ENCODE assay signal across 8 mouse cellular contexts in the genomic region with DNA sequence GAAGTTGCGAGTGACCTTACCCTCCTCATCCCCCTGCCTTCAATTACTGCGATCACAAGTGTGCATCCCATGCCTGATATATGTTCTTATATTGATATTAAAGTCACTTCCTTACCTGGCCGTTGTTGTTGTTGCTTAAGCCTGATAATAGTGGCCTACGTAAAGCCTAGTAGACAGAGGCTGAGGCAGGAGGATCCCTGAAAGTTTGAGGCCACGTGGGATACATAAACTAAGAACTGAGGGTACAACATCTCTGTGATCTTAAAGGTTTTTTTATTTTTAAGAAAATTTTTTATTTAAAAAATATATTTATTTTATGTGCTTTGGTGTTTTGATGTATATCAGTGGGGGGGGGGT. TPM values are rescaled to one million over a fixed set of nuclear protein-coding genes. Genes with fewer than 3 reads are reported as not detected.
DNase-seq lines count a peak whose midpoint lies in the region; ATAC-seq lines count a peak whose summit lies in the region.

TSS of gene Ccdc8 (plus strand) at position 258 of the 357 bp plus-strand sequence.

- peak within 1 kb of the TSS; percentile 83 for H3K4me2 ChIP-seq in kidney, embryonic 14.5 days (replicated peaks; ENCODE audit: low read depth, low read length)
- H3K4me2 ChIP-seq in hindbrain, embryonic 13.5 days: peak within 1 kb of the TSS; percentile 50
- H3K4me2 ChIP-seq in midbrain, embryonic 13.5 days (replicated peaks): peak within 1 kb of the TSS; percentile 56

- peak within 1 kb of the TSS; percentile 78 for H3K4me3 ChIP-seq in kidney, embryonic 14.5 days (ENCODE audit: low read length)
- H3K4me3 ChIP-seq in embryonic facial prominence, embryonic 10.5 days: peak within 1 kb of the TSS; percentile 72
- H3K4me3 ChIP-seq in hindbrain, embryonic 13.5 days: peak within 1 kb of the TSS; percentile 41; the same call in 1 of the 2 replicates
- peak within 1 kb of the TSS; percentile 40 for H3K4me3 ChIP-seq in midbrain, embryonic 13.5 days (replicated peaks)

- H3K4me1 ChIP-seq in kidney, embryonic 14.5 days (ENCODE audit: control insufficient read depth, insufficient read depth, low read length): peaks cover 36% of the 10 kb centered on the region
- H3K4me1 ChIP-seq in embryonic facial prominence, embryonic 10.5 days: peaks cover 78% of the 10 kb centered on the region
- H3K4me1 ChIP-seq in hindbrain, embryonic 13.5 days (replicated peaks): peaks cover 63% of the 10 kb centered on the region
- H3K4me1 ChIP-seq in midbrain, embryonic 13.5 days (replicated peaks): peaks cover 75% of the 10 kb centered on the region

- H3K27me3 ChIP-seq in kidney, embryonic 14.5 days (ENCODE audit: control insufficient read depth, insufficient read depth, low read length): no peaks in the 10 kb centered on the region
- no peaks in the 10 kb centered on the region for H3K27me3 ChIP-seq in embryonic facial prominence, embryonic 10.5 days (replicated peaks; ENCODE audit: low read depth, poor library complexity, severe bottlenecking)
- peaks cover 13% of the 10 kb centered on the region for H3K27me3 ChIP-seq in hindbrain, embryonic 13.5 days
- no peaks in the 10 kb centered on the region for H3K27me3 ChIP-seq in midbrain, embryonic 13.5 days

- H3K9ac ChIP-seq in kidney, embryonic 14.5 days (ENCODE audit: low read depth, low read length): no peak within 1 kb of the TSS
- H3K9ac ChIP-seq in hindbrain, embryonic 13.5 days: peak within 1 kb of the TSS; percentile 67; the same call in 1 of the 2 replicates
- peak within 1 kb of the TSS; percentile 64 for H3K9ac ChIP-seq in midbrain, embryonic 13.5 days (replicated peaks)

- DNase-seq in kidney, adult 18-20 months: no peak
- DNase-seq in embryonic facial prominence, embryonic 10.5 days (ENCODE audit: low spot score): no peak
- no peak for DNase-seq in embryo, embryonic 9.5 days (ENCODE audit: extremely low spot score)
- no peak for DNase-seq in right cerebral cortex, adult 2 months (ENCODE audit: low spot score in 2 of 2)
- no peak for DNase-seq in adipocyte (ENCODE audit: low spot score)

- WGBS in kidney, embryonic 14.5 days: 90% methylated on average over 5 of the region's 5 CpGs
- 94% methylated on average over 5 of the region's 5 CpGs for WGBS in embryonic facial prominence, embryonic 10.5 days
- WGBS in hindbrain, embryonic 13.5 days: 95% methylated on average over 5 of the region's 5 CpGs
- WGBS in midbrain, embryonic 13.5 days: 96% methylated on average over 5 of the region's 5 CpGs

- H3K36me3 ChIP-seq in kidney, embryonic 14.5 days (ENCODE audit: control insufficient read depth, insufficient read depth, low read length): peaks cover 6% of the 10 kb centered on the region
- H3K36me3 ChIP-seq in embryonic facial prominence, embryonic 10.5 days (replicated peaks): peaks cover 27% of the 10 kb centered on the region
- no peaks in the 10 kb centered on the region for H3K36me3 ChIP-seq in hindbrain, embryonic 13.5 days
- no peaks in the 10 kb centered on the region for H3K36me3 ChIP-seq in midbrain, embryonic 13.5 days

- ATAC-seq in kidney, embryonic 14.5 days (ENCODE audit: low FRiP score, low TSS enrichment): no peak
- ATAC-seq in hindbrain, embryonic 13.5 days (ENCODE audit: low FRiP score): no peak
- ATAC-seq in midbrain, embryonic 13.5 days: no peak

- no peaks in the 10 kb centered on the region for H3K9me3 ChIP-seq in kidney, embryonic 14.5 days (ENCODE audit: control insufficient read depth, low read length)
- 0 out of 2 replicates have a peak, but pooled peaks cover 4% of the 10 kb centered on the region for H3K9me3 ChIP-seq in embryonic facial prominence, embryonic 10.5 days
- H3K9me3 ChIP-seq in hindbrain, embryonic 13.5 days: no peaks in the 10 kb centered on the region
- no peaks in the 10 kb centered on the region for H3K9me3 ChIP-seq in midbrain, embryonic 13.5 days

- H3K27ac ChIP-seq in kidney, embryonic 14.5 days (ENCODE audit: low read depth, low read length): peak within 1 kb of the TSS; percentile 83
- H3K27ac ChIP-seq in embryonic facial prominence, embryonic 10.5 days (replicated peaks): peak within 1 kb of the TSS; percentile 92
- H3K27ac ChIP-seq in hindbrain, embryonic 13.5 days: peak within 1 kb of the TSS; percentile 76
- peak within 1 kb of the TSS; percentile 71 for H3K27ac ChIP-seq in midbrain, embryonic 13.5 days

RNA-seq across cellular contexts. Expression of gene Ccdc8, which starts in this region (rescaled TPM):
- polyA plus RNA-seq in kidney, embryonic 14.5 days (2014; fragmentation: Nextera tagmentation; extraction: Ambion mirVana): 17.5 and 21.4 TPM in 2 replicates
- polyA plus RNA-seq in embryonic facial prominence, embryonic 10.5 days (2016; fragmentation: Nextera tagmentation; extraction: Ambion mirVana): 10.5 and 11.9 TPM in 2 replicates
- polyA plus RNA-seq in hindbrain, embryonic 13.5 days (2015; fragmentation: Nextera tagmentation; extraction: Ambion mirVana): 5.5 and 5.9 TPM in 2 replicates
- 5.6 and 5.9 TPM in 2 replicates for polyA plus RNA-seq in midbrain, embryonic 13.5 days (2015; fragmentation: Nextera tagmentation; extraction: Ambion mirVana)
